Mouse (Mus musculus) CH12.LX (cell line): ENCODE results near the gene Cfap69. TPM values are rescaled to one million over a fixed set of nuclear protein-coding genes. Genes with fewer than 3 reads are reported as not detected.

Experiments
- DNase-seq: peaks from one replicate; pipeline ENCODE4 v3.0.0-alpha.2; 2013; ENCODE audit errors: extremely low read depth
- H3K27ac ChIP-seq: 2 replicates; pipeline ENCODE4 v1.5.1; 2012; ENCODE audit warnings: low read depth, mild to moderate bottlenecking, control low read depth, moderate library complexity; ENCODE audit not compliant: insufficient read depth
- H3K27me3 ChIP-seq: replicated peaks from 2 replicates; pipeline ENCODE3; 2012; ENCODE audit warnings: inconsistent platforms
- H3K36me3 ChIP-seq, 2 experiments: replicated peaks in 1 of 2; 2 replicates each; pipeline versions ENCODE3 to v1.6.1; 2012; ENCODE audit warnings: inconsistent platforms in 1 of 2, low read length in 1 of 2, mild to moderate bottlenecking in 1 of 2, mixed read lengths in 1 of 2, moderate library complexity in 1 of 2; ENCODE audit not compliant: control insufficient read depth in 1 of 2, insufficient read depth in 1 of 2
- H3K4me1 ChIP-seq, 2 experiments: 2 replicates each; pipeline ENCODE4 v1.6.1; 2012; ENCODE audit warnings: inconsistent platforms in 1 of 2, moderate library complexity in 1 of 2; ENCODE audit not compliant: insufficient read depth in 2 of 2, control insufficient read depth in 1 of 2
- H3K4me2 ChIP-seq: 2 replicates; pipeline ENCODE4 v1.6.1; 2012; ENCODE audit warnings: low read depth, mild to moderate bottlenecking, control low read depth; ENCODE audit not compliant: poor library complexity, insufficient read depth, severe bottlenecking
- H3K4me3 ChIP-seq, 3 experiments: fragments of 150-350 bp in 1 of 3; sonication (generic) in 1 of 3; replicated peaks in 1 of 3; 2 replicates each; pipeline versions ENCODE3 to v1.5.1; 2011 to 2012; ENCODE audit warnings: low read depth in 2 of 3, low read length in 2 of 3, mild to moderate bottlenecking in 2 of 3, moderate library complexity in 2 of 3, control low read depth in 1 of 3, improper control_type of control experiment in 1 of 3, inconsistent platforms in 1 of 3, mixed read lengths in 1 of 3; ENCODE audit not compliant: poor library complexity in 1 of 3
- H3K79me2 ChIP-seq: replicated peaks from 2 replicates; pipeline ENCODE4 v1.6.1; 2012; ENCODE audit warnings: mild to moderate bottlenecking, moderate library complexity; ENCODE audit not compliant: control insufficient read depth, poor library complexity, insufficient read depth, severe bottlenecking; ENCODE audit errors: extremely low read depth
- H3K9ac ChIP-seq: 2 replicates; pipeline ENCODE4 v1.6.1; 2012; ENCODE audit warnings: low read depth, mild to moderate bottlenecking, control low read depth, moderate library complexity; ENCODE audit not compliant: insufficient read depth
- H3K9me3 ChIP-seq: replicated peaks from 2 replicates; pipeline ENCODE3; 2012; ENCODE audit warnings: low read length, inconsistent platforms, mixed read lengths
- E2F4 ChIP-seq: IDR thresholded peaks from 2 replicates; pipeline ENCODE4 v1.6.1; 2011; ENCODE audit warnings: low read depth, low read length, improper control_type of control experiment; ENCODE audit not compliant: insufficient replicate concordance
- ELF1 ChIP-seq: IDR thresholded peaks from 2 replicates; pipeline ENCODE4 v1.6.1; 2014; ENCODE audit warnings: low read depth, mild to moderate bottlenecking, inconsistent platforms, low read length, improper control_type of control experiment
- EP300 ChIP-seq: IDR thresholded peaks from 2 replicates; pipeline ENCODE4 v1.6.1; 2011; ENCODE audit warnings: low read length, improper control_type of control experiment
- GABPA ChIP-seq: IDR thresholded peaks from 2 replicates; pipeline ENCODE4 v1.6.1; 2012; ENCODE audit warnings: low read depth, low read length, improper control_type of control experiment, inconsistent platforms; ENCODE audit not compliant: insufficient replicate concordance
- HCFC1 ChIP-seq: IDR thresholded peaks from 2 replicates; pipeline ENCODE4 v1.6.1; 2012; ENCODE audit warnings: low read depth, mild to moderate bottlenecking, inconsistent platforms, low read length, improper control_type of control experiment
- KAT2A ChIP-seq: IDR thresholded peaks from 2 replicates; pipeline ENCODE4 v1.6.1; 2012; ENCODE audit warnings: low read length, improper control_type of control experiment, inconsistent platforms; ENCODE audit not compliant: insufficient replicate concordance
- MAX ChIP-seq: IDR thresholded peaks from 2 replicates; pipeline ENCODE4 v1.6.1; 2011; ENCODE audit warnings: low read length, improper control_type of control experiment
- MAZ ChIP-seq: IDR thresholded peaks from 2 replicates; pipeline ENCODE4 v1.6.1; 2012; ENCODE audit warnings: low read depth, mild to moderate bottlenecking, inconsistent platforms, low read length, improper control_type of control experiment, moderate library complexity
- MEF2A ChIP-seq: IDR thresholded peaks from 2 replicates; pipeline ENCODE4 v1.6.1; 2014; ENCODE audit warnings: low read depth, mild to moderate bottlenecking, inconsistent platforms, low read length, improper control_type of control experiment, borderline replicate concordance
- MYC ChIP-seq: IDR thresholded peaks from 2 replicates; pipeline ENCODE4 v1.6.1; 2011; ENCODE audit warnings: low read depth, mild to moderate bottlenecking, improper control_type of control experiment, low read length
- NELFE ChIP-seq: IDR thresholded peaks from 2 replicates; pipeline ENCODE4 v1.6.1; 2011; ENCODE audit warnings: low read depth, low read length, improper control_type of control experiment
- POLR2A ChIP-seq: IDR thresholded peaks from 2 replicates; pipeline ENCODE4 v1.6.1; 2011; ENCODE audit warnings: low read depth, mild to moderate bottlenecking, improper control_type of control experiment, low read length
- RCOR1 ChIP-seq: conservative IDR thresholded peaks from 2 replicates; pipeline ENCODE4 v1.6.1; 2012; ENCODE audit warnings: low read depth, mild to moderate bottlenecking, inconsistent platforms, low read length, improper control_type of control experiment
- SIN3A ChIP-seq: IDR thresholded peaks from 2 replicates; pipeline ENCODE4 v1.6.1; 2012; ENCODE audit warnings: low read length, improper control_type of control experiment, inconsistent platforms
- SMC3 ChIP-seq: IDR thresholded peaks from 2 replicates; pipeline ENCODE4 v1.6.1; 2011; ENCODE audit warnings: low read depth, low read length, improper control_type of control experiment
- TBP ChIP-seq: conservative IDR thresholded peaks from 2 replicates; pipeline ENCODE4 v1.6.1; 2011; ENCODE audit warnings: low read depth, low read length, improper control_type of control experiment
- TCF12 ChIP-seq: IDR thresholded peaks from 2 replicates; pipeline ENCODE4 v1.6.1; 2014; ENCODE audit warnings: low read depth, mild to moderate bottlenecking, inconsistent platforms, low read length, improper control_type of control experiment
- USF1 ChIP-seq: IDR thresholded peaks from 2 replicates; pipeline ENCODE4 v1.6.1; 2014; ENCODE audit warnings: low read depth, mild to moderate bottlenecking, inconsistent platforms, low read length, improper control_type of control experiment
- USF2 ChIP-seq: conservative IDR thresholded peaks from 2 replicates; pipeline ENCODE4 v1.6.1; 2011; ENCODE audit warnings: low read depth, low read length, improper control_type of control experiment
- ZC3H11A ChIP-seq: IDR thresholded peaks from 2 replicates; pipeline ENCODE4 v1.6.1; 2012; ENCODE audit warnings: low read depth, mild to moderate bottlenecking, inconsistent platforms, low read length, improper control_type of control experiment
- ZKSCAN1 ChIP-seq: IDR thresholded peaks from 2 replicates; pipeline ENCODE4 v1.6.1; 2012; ENCODE audit warnings: low read depth, inconsistent platforms, low read length, improper control_type of control experiment, borderline replicate concordance
- ZMIZ1 ChIP-seq: IDR thresholded peaks from 2 replicates; pipeline ENCODE4 v1.6.1; 2012; ENCODE audit warnings: low read depth, mild to moderate bottlenecking, inconsistent platforms, low read length, improper control_type of control experiment
- dilution Hi-C: fragments of 300-500 bp; cut with MboI; formaldehyde crosslinking; loops from 2 replicates; pipeline ENCODE4 v1.14.3; 2020; ENCODE audit warnings: low sequenced_read_pairs; ENCODE audit not compliant: extremely low pct_unique_long_range_greater_than_20kb, extremely low pct_ligation_motif_present
- in situ Hi-C: fragments of 300-500 bp; cut with MboI; formaldehyde crosslinking; loops from 3 replicates; pipeline ENCODE4 v1.14.3; 2019; ENCODE audit warnings: low sequenced_read_pairs, low pct_ligation_motif_present, low pct_unique_long_range_greater_than_20kb, mixed read lengths
- polyA plus RNA-seq: library from polyadenylated mRNA; unstranded; fragments of >175 nt; gene quantifications from 2 replicates; pipeline ENCODE4 v1.2.1, GENCODE M21; 2012; ENCODE audit warnings: low read depth; ENCODE audit not compliant: insufficient read length
- total RNA-seq, 2 experiments: library from RNA; depleted of rRNA; stranded (reverse); fragments of 300-350 nt in 1 of 2; fragments of >200 nt in 1 of 2; gene quantifications; 2 replicates each; pipeline ENCODE4 v1.2.3; 2012 to 2014

Gene Cfap69
- total and polyA plus RNA-seq, 3 experiments = 0.51 to 1.5 (median 1.2) TPM

- Histone ChIP-seq H3K4me1 (no peaks in the 10 kb centered on the region), H3K9ac (no peak overlapping the region), H3K36me3 (no peaks in the 10 kb centered on the region), H3K79me2 (no peaks in the 10 kb centered on the region), H3K4me3 (no peak overlapping the region), H3K9me3 (no peaks in the 10 kb centered on the region), H3K27me3 (no peaks in the 10 kb centered on the region), H3K4me2 (no peak overlapping the region), H3K27ac (no peak overlapping the region)
- dilution Hi-C loops = no loop called here
- no peak for TF ChIP-seq ELF1
- TF ChIP-seq MAZ = no peak
- no peak for TF ChIP-seq SMC3
- no peak for TF ChIP-seq NELFE
- TF ChIP-seq GABPA = no peak
- TF ChIP-seq MEF2A = no peak
- no peak for TF ChIP-seq KAT2A
- no peak for TF ChIP-seq POLR2A
- no peak for TF ChIP-seq SIN3A
- TF ChIP-seq ZKSCAN1 = no peak
- in situ Hi-C loops = no loop called here
- DNase-seq = no peak
These were observed 53.5 kb downstream of the Cfap69 start for GRCm38 (mm10) chr5:5610540-5610939.

GRCm38 (mm10) chr5:5587686-5588085 is 76.4 kb downstream of the Cfap69 start:
- H3K27me3 ChIP-seq = no peaks in the 10 kb centered on the region
- no peak overlapping the region for H3K4me3 ChIP-seq
- TF ChIP-seq MYC (no peak), NELFE (no peak), SIN3A (no peak), EP300 (no peak), RCOR1 (no peak), HCFC1 (no peak), USF2 (no peak), USF1 (no peak), MEF2A (no peak), TBP (no peak), POLR2A (no peak), TCF12 (no peak), MAX (no peak), ZC3H11A (no peak), E2F4 (no peak), GABPA (no peak), KAT2A (no peak), ZMIZ1 (no peak)
- in situ Hi-C loops = no loop called here
- DNase-seq = no peak
- H3K27ac ChIP-seq = no peak overlapping the region
- dilution Hi-C loops = no loop called here
- H3K9ac ChIP-seq = no peak overlapping the region
- no peaks in the 10 kb centered on the region for H3K36me3 ChIP-seq
- H3K4me1 ChIP-seq = peaks cover 2 to 8% of the 10 kb centered on the region in 2 experiments; a peak in 2 of 4 replicates
- H3K79me2 ChIP-seq = no peaks in the 10 kb centered on the region
- no peaks in the 10 kb centered on the region for H3K9me3 ChIP-seq
- H3K4me2 ChIP-seq = no peak overlapping the region
